Mouse (Mus musculus) thymus, adult 2 months (tissue): ENCODE measurements around the gene Skint3.

Experiments used
- CTCF ChIP-seq: fragments of 200-500 bp; IDR thresholded peaks from 2 replicates; pipeline ENCODE4 v1.5.1; 2012; ENCODE audit warnings: mild to moderate bottlenecking, control low read depth, low read length, moderate library complexity, borderline replicate concordance; ENCODE audit not compliant: control insufficient read depth, poor library complexity, insufficient read depth; ENCODE audit errors: extremely low read depth
- POLR2A ChIP-seq: fragments of 200-500 bp; IDR thresholded peaks from 2 replicates; pipeline ENCODE4 v1.6.1; 2012; ENCODE audit warnings: mild to moderate bottlenecking, low read length, control low read depth, moderate library complexity; ENCODE audit not compliant: control insufficient read depth, poor library complexity, insufficient read depth; ENCODE audit errors: extremely low read depth

- TF ChIP-seq POLR2A (no peak), CTCF (no peak)
Observed at GRCm38 (mm10) chr4:112243416-112243815, 11.4 kb downstream of the Skint3 start.
